Mouse (Mus musculus) C2C12 (cell line): ENCODE results near the gene Ctss. TPM values are rescaled to one million over a fixed set of nuclear protein-coding genes. Genes with fewer than 3 reads are reported as not detected.

Source experiments
- H3K27me3 ChIP-seq: one replicate; pipeline ENCODE4 v1.6.1; 2011; ENCODE audit not compliant: control insufficient read depth, insufficient read depth, insufficient read length
- H3K36me3 ChIP-seq: one replicate; pipeline ENCODE4 v1.6.1; 2011; ENCODE audit not compliant: control insufficient read depth, insufficient read depth
- H3K4me3 ChIP-seq: one replicate; pipeline ENCODE4 v1.5.1; 2011; ENCODE audit warnings: mild to moderate bottlenecking, control low read depth; ENCODE audit not compliant: poor library complexity, insufficient read depth, severe bottlenecking
- H3K79me2 ChIP-seq: one replicate; pipeline ENCODE4 v1.6.1; 2011; ENCODE audit not compliant: control insufficient read depth, insufficient read depth
- H3K79me3 ChIP-seq: one replicate; pipeline ENCODE4 v1.6.1; 2011; ENCODE audit warnings: low read depth, control low read depth
- H3ac ChIP-seq: one replicate; pipeline ENCODE3; 2011; ENCODE audit warnings: low read depth; ENCODE audit not compliant: control insufficient read depth, insufficient read length
- CEBPB ChIP-seq: IDR thresholded peaks from one replicate; pipeline ENCODE4 v1.6.1; 2011; ENCODE audit warnings: low read depth, mild to moderate bottlenecking, control low read depth, moderate library complexity
- CTCF ChIP-seq: IDR thresholded peaks from one replicate; pipeline ENCODE4 v1.5.1; 2011; ENCODE audit not compliant: control insufficient read depth, insufficient read depth, insufficient read length
- FOSL1 ChIP-seq: IDR thresholded peaks from one replicate; pipeline ENCODE4 v1.8.0; 2011; ENCODE audit warnings: mild to moderate bottlenecking, low read length; ENCODE audit not compliant: poor library complexity, insufficient read depth, severe bottlenecking
- MAX ChIP-seq: IDR thresholded peaks from one replicate; pipeline ENCODE4 v1.6.1; 2011; ENCODE audit warnings: mild to moderate bottlenecking, control low read depth
- MYOD1 ChIP-seq: IDR thresholded peaks from one replicate; pipeline ENCODE4 v1.6.1; 2011; ENCODE audit warnings: low read depth; ENCODE audit not compliant: control insufficient read depth, insufficient read length
- MYOG ChIP-seq: IDR thresholded peaks from one replicate; pipeline ENCODE4 v1.6.1; 2011; ENCODE audit not compliant: control insufficient read depth, insufficient read length; ENCODE audit errors: extremely low read depth
- USF1 ChIP-seq: IDR thresholded peaks from one replicate; pipeline ENCODE4 v1.6.1; 2011; ENCODE audit warnings: low read depth, mild to moderate bottlenecking, control low read depth, moderate library complexity
- polyA plus RNA-seq: library from polyadenylated mRNA; unstranded; fragments of >200 nt; fragmentation: generic; extraction: Trizol; gene quantifications from one replicate; pipeline ENCODE4 v1.2.1, GENCODE M21; 2012; ENCODE audit warnings: missing spikeins

Ctss gene
- polyA plus RNA-seq, 1 experiment, result not detected

- Histone ChIP-seq H3K36me3 (no peaks in the 10 kb centered on the region), H3K79me2 (no peaks in the 10 kb centered on the region), H3K4me3 (no peak overlapping the region), H3K79me3 (no peaks in the 10 kb centered on the region), H3ac (no peak overlapping the region), H3K27me3 (no peaks in the 10 kb centered on the region)
- no peak for TF ChIP-seq USF1
- TF ChIP-seq FOSL1, result no peak
- no peak for TF ChIP-seq MYOG
- TF ChIP-seq MYOD1, result no peak
- no peak for TF ChIP-seq CEBPB
- no peak for TF ChIP-seq CTCF
- TF ChIP-seq MAX, result no peak
Observed at GRCm38 (mm10) chr3:95550176-95550575, 23.6 kb downstream of the Ctss start.

- H3K27me3 ChIP-seq, result no peaks in the 10 kb centered on the region
- no peaks in the 10 kb centered on the region for H3K79me2 ChIP-seq
Observed at GRCm38 (mm10) chr3:95553986-95554385, 27.4 kb downstream of the Ctss start.

GRCm38 (mm10) chr3:95559437-95559836 lies 32.9 kb downstream of the Ctss start, which contains the start of gene Hormad1:
TSS of gene Hormad1 (plus strand) at chr3:95559677.
- no peaks in the 10 kb centered on the region for H3K79me2 ChIP-seq
- no peak within 1 kb of the TSS for H3ac ChIP-seq
- TF ChIP-seq CEBPB (no peak), MAX (no peak), MYOD1 (no peak), FOSL1 (no peak), USF1 (no peak), MYOG (no peak), CTCF (no peak)
- H3K4me3 ChIP-seq, result no peak within 1 kb of the TSS
- no peaks in the 10 kb centered on the region for H3K79me3 ChIP-seq
- no peaks in the 10 kb centered on the region for H3K36me3 ChIP-seq
- no peaks in the 10 kb centered on the region for H3K27me3 ChIP-seq

More at GRCm38 (mm10) chr3:95553986-95554385, 27.4 kb downstream of the Ctss start:
- TF ChIP-seq MYOD1, result no peak
- no peak for TF ChIP-seq FOSL1
- no peak for TF ChIP-seq CTCF
- no peak for TF ChIP-seq MYOG
- no peak for TF ChIP-seq MAX
- no peak for TF ChIP-seq CEBPB
- no peak for TF ChIP-seq USF1
- no peaks in the 10 kb centered on the region for H3K36me3 ChIP-seq
- no peaks in the 10 kb centered on the region for H3K79me3 ChIP-seq
- H3K4me3 ChIP-seq, result no peak overlapping the region
- H3ac ChIP-seq, result no peak overlapping the region

GRCm38 (mm10) chr3:95560738-95561137 lies 34.2 kb downstream of the Ctss start:
- no peaks in the 10 kb centered on the region for H3K36me3 ChIP-seq
- H3ac ChIP-seq, result no peak overlapping the region
- H3K79me2 ChIP-seq, result no peaks in the 10 kb centered on the region
- no peak for TF ChIP-seq CTCF
- TF ChIP-seq MYOG, result no peak
- no peak for TF ChIP-seq FOSL1
- TF ChIP-seq MAX, result no peak
- TF ChIP-seq USF1, result no peak
- TF ChIP-seq MYOD1, result no peak
- TF ChIP-seq CEBPB, result no peak
- no peak overlapping the region for H3K4me3 ChIP-seq
- no peaks in the 10 kb centered on the region for H3K27me3 ChIP-seq
- H3K79me3 ChIP-seq, result no peaks in the 10 kb centered on the region

GRCm38 (mm10) chr3:95561826-95562225 lies 35.2 kb downstream of the Ctss start:
- Histone ChIP-seq H3ac (no peak overlapping the region), H3K4me3 (no peak overlapping the region), H3K36me3 (no peaks in the 10 kb centered on the region), H3K27me3 (no peaks in the 10 kb centered on the region), H3K79me2 (no peaks in the 10 kb centered on the region), H3K79me3 (no peaks in the 10 kb centered on the region)
- no peak for TF ChIP-seq FOSL1
- no peak for TF ChIP-seq MYOD1
- no peak for TF ChIP-seq MAX
- no peak for TF ChIP-seq CTCF

GRCm38 (mm10) chr3:95569585-95569984 lies 43.0 kb downstream of the Ctss start:
- Histone ChIP-seq H3K4me3 (no peak overlapping the region), H3K36me3 (no peaks in the 10 kb centered on the region), H3K79me2 (no peaks in the 10 kb centered on the region), H3ac (no peak overlapping the region), H3K27me3 (no peaks in the 10 kb centered on the region), H3K79me3 (no peaks in the 10 kb centered on the region)
- TF ChIP-seq MYOD1 (no peak), MYOG (no peak), CEBPB (no peak), USF1 (no peak), FOSL1 (no peak), MAX (no peak), CTCF (no peak)
